Mouse (Mus musculus) spleen, postnatal 10 days (tissue): Measurements from ENCODE around the gene Snx6.
"Not testable (repeated sequence)": the region's sequence is repeated elsewhere in the genome, so short reads cannot be mapped to it uniquely, and the experiment has no call there.

ENCODE experiments used
- DNase-seq, 2 experiments: peaks; one replicate each; pipeline ENCODE4 v3.0.0; 2021 to 2022; ENCODE audit warnings: low spot score in 2 of 2

Gene Snx6

GRCm38 (mm10) chr12:54709691-54710493 lies 85.6 kb downstream of the Snx6 start:
- not testable (repeated sequence) for DNase-seq

GRCm38 (mm10) chr12:54699394-54699793 lies 96.1 kb downstream of the Snx6 start:
- DNase-seq = no peak

- DNase-seq = no peak
Measured at GRCm38 (mm10) chr12:54697791-54698250, 97.7 kb downstream of the Snx6 start.

GRCm38 (mm10) chr12:54697003-54697597 lies 98.4 kb downstream of the Snx6 start:
- DNase-seq = peak in 1 of 2 experiments; percentile 44
